Mouse (Mus musculus) CH12.LX (cell line): ENCODE data around the gene Stx12.

Experiments
- CTCF ChIP-seq, 2 experiments: IDR thresholded peaks in 1 of 2; conservative IDR thresholded peaks in 1 of 2; 2 replicates each; pipeline ENCODE4 v1.5.1; 2011 to 2012; ENCODE audit warnings: low read depth in 2 of 2, low read length in 2 of 2, improper control_type of control experiment in 1 of 2, inconsistent platforms in 1 of 2, mild to moderate bottlenecking in 1 of 2, moderate library complexity in 1 of 2
- ELF1 ChIP-seq: IDR thresholded peaks from 2 replicates; pipeline ENCODE4 v1.6.1; 2014; ENCODE audit warnings: low read depth, mild to moderate bottlenecking, inconsistent platforms, low read length, improper control_type of control experiment
- PAX5 ChIP-seq: IDR thresholded peaks from 2 replicates; pipeline ENCODE4 v1.6.1; 2012; ENCODE audit warnings: low read length, inconsistent platforms, mixed read lengths
- POLR2A ChIP-seq: IDR thresholded peaks from 2 replicates; pipeline ENCODE4 v1.6.1; 2011; ENCODE audit warnings: low read depth, mild to moderate bottlenecking, improper control_type of control experiment, low read length
- RCOR1 ChIP-seq: conservative IDR thresholded peaks from 2 replicates; pipeline ENCODE4 v1.6.1; 2012; ENCODE audit warnings: low read depth, mild to moderate bottlenecking, inconsistent platforms, low read length, improper control_type of control experiment
- TCF12 ChIP-seq: IDR thresholded peaks from 2 replicates; pipeline ENCODE4 v1.6.1; 2014; ENCODE audit warnings: low read depth, mild to moderate bottlenecking, inconsistent platforms, low read length, improper control_type of control experiment

DNA sequence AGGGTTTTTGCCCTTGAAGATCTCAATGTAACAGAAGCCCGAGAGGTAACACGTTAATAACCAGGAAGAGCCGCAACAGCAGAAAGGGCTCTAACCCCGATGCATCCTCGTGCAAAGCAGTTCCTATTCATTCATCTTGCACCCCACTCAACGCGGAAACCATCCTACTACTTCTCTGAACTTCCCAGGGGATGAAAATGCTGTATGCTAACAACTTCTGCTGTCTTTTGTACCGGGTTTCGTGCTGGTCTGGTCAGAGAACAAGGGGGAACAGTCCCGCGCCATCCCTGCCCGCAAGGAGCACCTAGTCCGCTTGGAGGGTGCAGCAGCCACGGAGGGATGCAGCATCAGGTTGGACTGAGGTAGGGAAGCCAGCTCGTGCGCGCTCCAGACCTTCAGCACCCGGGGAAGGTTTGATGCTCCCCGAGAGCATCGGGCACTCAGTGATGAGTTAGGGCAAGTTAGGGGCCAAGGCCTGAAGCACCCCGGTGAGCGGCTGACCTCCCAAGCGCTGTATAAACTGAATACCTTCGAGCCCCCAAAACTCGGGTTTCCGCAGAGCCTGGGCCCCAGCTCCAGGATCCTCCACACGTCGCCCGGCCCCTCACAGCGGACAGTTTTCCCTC is 41.9 kb downstream of the Stx12 start:
- TF ChIP-seq CTCF (conservative IDR thresholded peaks at IDR 0.05 in 1 of 2, IDR thresholded peaks at IDR 0.05 in 1 of 2; ENCODE audit: low read depth in 2 of 2, low read length in 2 of 2) (no peak), POLR2A (no peak), RCOR1 (no peak), ELF1 (peak; percentile 62; the same call in 1 of the 2 replicates), TCF12 (no peak), PAX5 (no peak)
